Mouse (Mus musculus): ENCODE data around the gene Plekha4. TPM values are rescaled to one million over a fixed set of nuclear protein-coding genes. Genes with fewer than 3 reads are reported as not detected.
A peak's percentile ranks its signal among the peaks of the same experiment; 100 is the strongest.
"Not testable (repeated sequence)": the region's sequence is repeated elsewhere in the genome, so short reads cannot be mapped to it uniquely, and the experiment has no call there.

Plekha4 gene
- polyA plus RNA-seq, 1 experiment from 2014 or later = 0.43 TPM

- peak; percentile 74 for ATAC-seq (ENCODE audit: low read depth)
Observed at GRCm38 (mm10) chr7:45509912-45510787, 16.0 kb upstream of the Plekha4 start, which contains the start of gene Nucb1. Gene Nucb1, minus strand, starts transcription at chr7:45510406.

DNA sequence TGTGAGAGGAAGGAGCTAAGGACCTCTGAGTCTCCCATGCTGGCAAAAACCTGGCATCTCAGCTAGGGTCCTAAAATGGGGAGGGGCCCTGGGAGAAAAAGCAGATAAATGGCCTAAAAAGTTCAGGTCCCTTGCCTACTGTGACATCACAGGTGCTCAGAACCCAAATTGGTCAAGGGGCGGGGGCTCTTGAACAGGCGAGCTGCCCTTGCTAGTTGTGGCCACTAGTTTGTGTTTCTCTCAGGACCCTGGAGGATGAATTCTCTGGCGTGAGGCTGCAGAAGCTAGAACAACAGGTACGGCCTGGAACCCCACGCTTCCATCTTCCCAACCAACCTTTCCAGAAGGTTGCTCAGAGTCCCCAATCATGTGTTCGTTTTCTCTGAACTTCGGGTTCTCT is 11.7 kb upstream of the Plekha4 start:
- H3K27ac ChIP-seq = peak overlapping the region; percentile 82

More at GRCm38 (mm10) chr7:45509912-45510787, 16.0 kb upstream of the Plekha4 start, which contains the start of gene Nucb1:
- WGBS (ENCODE audit: insufficient replicate concordance) = under 1% methylated on average over 44 of the region's 44 CpGs
- H3K4me3 ChIP-seq (replicated peaks) = peak within 1 kb of the TSS; percentile 95
- H3K4me1 ChIP-seq (replicated peaks) = peaks cover 58% of the 10 kb centered on the region
- H3K36me3 ChIP-seq = peaks cover 29% of the 10 kb centered on the region
- peak within 1 kb of the TSS; percentile 98 for H3K9ac ChIP-seq
- H3K4me2 ChIP-seq = peak within 1 kb of the TSS; percentile 97
- H3K27ac ChIP-seq = peak within 1 kb of the TSS; percentile 98
- H3K27me3 ChIP-seq = no peaks in the 10 kb centered on the region
- DNase-seq = peak; percentile 92
- no peaks in the 10 kb centered on the region for H3K9me3 ChIP-seq (replicated peaks)

DNA sequence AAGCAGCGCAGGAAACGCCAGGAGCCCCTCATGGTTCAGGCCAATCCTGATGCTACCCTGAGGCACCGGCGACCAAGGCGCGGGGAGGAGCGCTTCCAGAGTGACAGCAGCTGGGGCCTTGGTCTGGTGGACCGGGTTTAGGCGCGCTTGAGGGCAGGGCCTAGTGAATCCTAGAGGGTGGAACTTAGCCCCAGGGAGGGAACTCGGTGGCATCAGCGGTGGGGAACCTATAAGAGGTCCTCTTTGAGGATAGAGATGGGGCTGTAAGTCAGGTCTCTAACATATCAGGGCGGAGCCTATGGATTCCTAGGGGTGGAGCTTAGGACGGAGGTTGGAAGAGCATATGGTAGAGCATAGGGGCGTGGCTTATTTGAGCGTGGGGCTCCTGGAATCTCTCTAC is 10.7 kb upstream of the Plekha4 start:
- ATAC-seq (ENCODE audit: low read depth) = peak; percentile 85

More for the DNA sequence above, 11.7 kb upstream of the Plekha4 start:
- Histone ChIP-seq H3K4me2 (peak overlapping the region; percentile 62; the same call in 1 of the 2 replicates), H3K4me3 (replicated peaks) (no peak overlapping the region), H3K4me1 (replicated peaks) (peaks cover 49% of the 10 kb centered on the region), H3K27me3 (no peaks in the 10 kb centered on the region), H3K9ac (peak overlapping the region; percentile 60; the same call in 1 of the 2 replicates), H3K9me3 (replicated peaks) (no peaks in the 10 kb centered on the region), H3K36me3 (no peaks in the 10 kb centered on the region)
- DNase-seq (no peak), ATAC-seq (ENCODE audit: low read depth) (no peak)
- 73% methylated on average over 7 of the region's 7 CpGs for WGBS (ENCODE audit: insufficient replicate concordance)

GRCm38 (mm10) chr7:45516846-45517245 is 9.3 kb upstream of the Plekha4 start:
- DNase-seq; H3K4me3 ChIP-seq (replicated peaks); H3K9me3 ChIP-seq (replicated peaks); H3K4me2 ChIP-seq; H3K9ac ChIP-seq; ATAC-seq (ENCODE audit: low read depth); H3K27ac ChIP-seq; H3K27me3 ChIP-seq: not testable (repeated sequence)
- WGBS (ENCODE audit: insufficient replicate concordance) = 58% methylated on average over 5 of the region's 5 CpGs
- H3K4me1 ChIP-seq (replicated peaks) = peaks cover 62% of the 10 kb centered on the region
- peaks cover 11% of the 10 kb centered on the region for H3K36me3 ChIP-seq

More for the DNA sequence above, 10.7 kb upstream of the Plekha4 start:
- 8% methylated on average over 16 of the region's 16 CpGs for WGBS (ENCODE audit: insufficient replicate concordance)
- Histone ChIP-seq H3K9ac (peak overlapping the region; percentile 60), H3K27ac (peak overlapping the region; percentile 82), H3K4me3 (replicated peaks) (peak overlapping the region; percentile 36), H3K4me1 (replicated peaks) (peaks cover 52% of the 10 kb centered on the region), H3K27me3 (no peaks in the 10 kb centered on the region), H3K36me3 (no peaks in the 10 kb centered on the region), H3K4me2 (peak overlapping the region; percentile 62), H3K9me3 (replicated peaks) (no peaks in the 10 kb centered on the region)
- peak; percentile 80 for DNase-seq

DNA sequence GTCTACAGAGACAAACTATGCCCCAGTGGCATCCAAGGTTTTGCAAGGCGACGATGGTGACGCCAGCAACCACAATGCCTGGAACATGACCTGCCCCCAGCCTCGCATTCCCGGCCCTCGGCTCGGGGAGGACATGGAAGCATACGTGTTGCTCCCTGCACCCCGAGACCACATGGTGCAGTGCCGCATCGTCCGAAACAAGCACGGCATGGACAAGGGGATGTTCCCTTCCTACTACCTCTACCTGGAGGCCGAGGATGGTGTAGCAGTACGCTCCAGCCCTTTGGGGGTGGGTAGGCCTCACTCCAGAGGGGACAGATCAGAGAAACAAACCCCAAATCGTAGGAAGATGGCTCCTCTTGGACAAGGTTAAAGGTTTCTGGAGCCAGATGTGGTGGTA is 7.5 kb upstream of the Plekha4 start:
- H3K9ac ChIP-seq = no peak overlapping the region
- 89% methylated on average over 16 of the region's 16 CpGs for WGBS (ENCODE audit: insufficient replicate concordance)

DNA sequence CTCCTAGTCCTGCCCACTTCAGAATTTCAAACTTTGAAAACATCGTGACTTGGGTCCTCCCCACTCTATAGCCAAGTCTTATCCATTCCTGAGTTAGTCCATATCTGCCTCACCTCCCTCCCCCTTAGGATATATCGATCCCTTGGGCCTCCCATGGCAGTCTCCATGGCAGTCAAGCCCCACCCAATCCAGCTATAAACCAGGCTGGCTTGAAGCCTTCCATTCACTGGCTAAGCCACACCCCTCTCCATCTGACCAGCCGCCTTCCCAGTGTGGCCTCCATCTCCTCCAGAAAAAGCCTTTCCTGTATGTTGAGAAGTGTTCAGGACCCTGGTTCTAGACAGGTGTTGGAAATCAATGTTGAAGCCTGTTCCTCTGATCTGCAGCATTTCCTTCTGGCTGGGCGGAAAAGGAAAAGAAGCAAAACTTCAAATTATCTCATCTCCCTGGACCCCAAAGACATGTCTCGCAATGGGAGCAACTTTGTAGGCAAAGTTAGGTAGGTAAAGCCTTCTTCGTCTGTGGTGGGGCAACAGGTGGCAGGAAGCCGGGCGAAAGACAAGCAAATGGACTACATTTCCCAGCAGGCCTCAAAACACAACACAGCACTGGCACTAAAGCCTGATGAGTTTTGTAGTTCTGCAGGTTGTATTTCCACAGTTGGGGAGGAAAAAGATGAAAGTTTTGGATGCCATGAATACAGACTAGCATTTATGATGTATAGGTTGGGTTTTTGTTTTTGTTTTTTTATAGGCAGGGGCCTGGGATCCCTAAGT is 6.6 kb upstream of the Plekha4 start:
- ATAC-seq (ENCODE audit: low read depth) = 0 out of 2 replicates have a peak, but pooled peaks have one; percentile 9
- Histone ChIP-seq H3K27me3 (no peaks in the 10 kb centered on the region), H3K36me3 (peaks cover 37% of the 10 kb centered on the region), H3K9ac (peak overlapping the region; percentile 46), H3K4me1 (replicated peaks) (peaks cover 77% of the 10 kb centered on the region), H3K27ac (peak overlapping the region; percentile 72), H3K9me3 (replicated peaks) (no peaks in the 10 kb centered on the region), H3K4me3 (replicated peaks) (no peak overlapping the region), H3K4me2 (peak overlapping the region; percentile 26)
- DNase-seq = no peak
- 64% methylated on average over 8 of the region's 8 CpGs for WGBS (ENCODE audit: insufficient replicate concordance)

More for the DNA sequence above, 7.5 kb upstream of the Plekha4 start:
- Histone ChIP-seq H3K4me3 (replicated peaks) (no peak overlapping the region), H3K36me3 (peaks cover 29% of the 10 kb centered on the region), H3K27ac (peak overlapping the region; percentile 72), H3K9me3 (replicated peaks) (no peaks in the 10 kb centered on the region), H3K4me1 (replicated peaks) (peaks cover 78% of the 10 kb centered on the region), H3K27me3 (no peaks in the 10 kb centered on the region), H3K4me2 (no peak overlapping the region)
- ATAC-seq (ENCODE audit: low read depth) (no peak), DNase-seq (no peak)

GRCm38 (mm10) chr7:45520605-45521004 is 5.5 kb upstream of the Plekha4 start:
- peak overlapping the region; percentile 80 for H3K4me2 ChIP-seq

GRCm38 (mm10) chr7:45521728-45522184 is 4.4 kb upstream of the Plekha4 start:
- peak overlapping the region; percentile 99 for H3K4me3 ChIP-seq (replicated peaks)
- no peaks in the 10 kb centered on the region for H3K27me3 ChIP-seq
- ATAC-seq (ENCODE audit: low read depth) (no peak), DNase-seq (peak; percentile 78)
- H3K4me2 ChIP-seq = peak overlapping the region; percentile 80
- H3K27ac ChIP-seq = peak overlapping the region; percentile 99
- peaks cover 65% of the 10 kb centered on the region for H3K4me1 ChIP-seq (replicated peaks)
- H3K9ac ChIP-seq = peak overlapping the region; percentile 100
- under 1% methylated on average over 28 of the region's 28 CpGs for WGBS (ENCODE audit: insufficient replicate concordance)
- no peaks in the 10 kb centered on the region for H3K9me3 ChIP-seq (replicated peaks)
- H3K36me3 ChIP-seq = peaks cover 40% of the 10 kb centered on the region

More at GRCm38 (mm10) chr7:45520605-45521004, 5.5 kb upstream of the Plekha4 start:
- WGBS (ENCODE audit: insufficient replicate concordance) = 88% methylated on average over 7 of the region's 7 CpGs
- H3K27ac ChIP-seq = peak overlapping the region; percentile 99; the same call in 1 of the 2 replicates
- 0 out of 2 replicates have a peak overlapping the region, but pooled peaks have one; percentile 99 for H3K4me3 ChIP-seq (replicated peaks)
- H3K4me1 ChIP-seq (replicated peaks) = peaks cover 73% of the 10 kb centered on the region
- H3K9me3 ChIP-seq (replicated peaks) = no peaks in the 10 kb centered on the region
- ATAC-seq (ENCODE audit: low read depth) (no peak), DNase-seq (no peak)
- peaks cover 40% of the 10 kb centered on the region for H3K36me3 ChIP-seq
- H3K27me3 ChIP-seq = no peaks in the 10 kb centered on the region
- 0 out of 2 replicates have a peak overlapping the region, but pooled peaks have one; percentile 2 for H3K9ac ChIP-seq

DNA sequence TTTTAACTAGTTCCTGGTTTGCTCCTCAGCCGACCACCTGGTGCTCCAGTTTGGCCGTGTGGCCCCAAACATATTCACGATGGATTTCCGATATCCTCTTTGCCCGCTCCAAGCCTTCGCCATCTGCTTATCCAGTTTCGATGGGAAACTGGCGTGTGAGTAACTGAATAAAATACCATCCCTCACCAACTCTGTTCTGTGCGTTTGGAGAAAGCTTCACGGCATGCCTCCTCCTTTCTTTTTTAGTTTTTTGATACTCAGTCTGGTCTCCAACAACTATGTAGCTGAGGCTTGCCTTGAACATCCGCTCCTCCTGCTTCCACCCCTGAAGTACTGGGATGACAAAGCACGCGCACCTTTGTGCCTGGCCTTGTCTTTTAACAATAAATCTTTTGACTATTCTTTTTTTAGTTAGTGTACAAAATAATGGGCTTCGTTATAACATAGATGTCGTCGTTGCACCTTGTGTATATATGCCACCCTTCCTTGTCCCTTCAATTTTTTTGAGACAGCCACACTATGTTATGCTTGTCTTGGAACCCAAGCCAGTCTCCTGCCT is 3.9 kb upstream of the Plekha4 start:
- ATAC-seq (ENCODE audit: low read depth) (no peak), DNase-seq (no peak)
- Histone ChIP-seq H3K27ac (peak overlapping the region; percentile 99), H3K9me3 (replicated peaks) (no peaks in the 10 kb centered on the region), H3K4me3 (replicated peaks) (peak overlapping the region; percentile 99), H3K4me1 (replicated peaks) (peaks cover 68% of the 10 kb centered on the region), H3K4me2 (peak overlapping the region; percentile 80), H3K9ac (peak overlapping the region; percentile 100), H3K27me3 (no peaks in the 10 kb centered on the region), H3K36me3 (peaks cover 40% of the 10 kb centered on the region)
- 52% methylated on average over 16 of the region's 16 CpGs for WGBS (ENCODE audit: insufficient replicate concordance)

DNA sequence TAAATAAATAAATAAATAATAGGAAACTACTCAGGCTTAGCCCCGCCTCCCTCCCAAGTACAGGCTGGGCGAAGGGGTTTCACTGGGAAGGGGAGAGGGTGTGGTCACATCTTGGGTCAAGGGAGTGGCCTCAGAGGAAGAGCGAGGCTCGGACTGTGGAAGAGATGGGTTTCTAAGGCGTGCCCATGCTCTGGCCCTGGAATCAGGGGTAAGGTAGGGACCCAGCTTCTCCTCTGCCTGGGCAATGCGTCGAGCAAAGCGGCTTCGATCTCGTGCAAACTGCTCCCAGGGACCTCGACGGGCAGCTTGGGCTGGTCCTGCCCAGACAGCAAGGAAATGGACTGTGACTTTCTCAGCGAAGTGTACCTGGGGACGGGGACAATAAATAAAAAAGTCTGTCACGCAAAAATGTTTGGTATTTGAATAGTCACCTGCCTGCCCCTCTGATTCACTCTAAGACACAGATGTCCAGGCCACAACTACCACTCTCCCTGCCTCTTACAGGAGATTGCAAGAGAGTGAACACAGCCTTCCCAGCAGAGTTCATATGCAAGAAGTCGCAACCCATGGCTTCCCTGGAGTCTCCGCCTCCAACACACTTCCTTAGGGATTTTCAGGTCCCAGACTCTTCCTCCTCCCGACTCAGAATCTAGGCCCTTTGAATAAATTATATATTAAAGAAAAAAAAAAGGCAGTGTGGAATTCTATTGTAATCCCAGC is 3.0 kb upstream of the Plekha4 start:
- Histone ChIP-seq H3K27ac (peak overlapping the region; percentile 99), H3K9ac (peak overlapping the region; percentile 100), H3K9me3 (replicated peaks) (no peaks in the 10 kb centered on the region), H3K4me1 (replicated peaks) (peaks cover 73% of the 10 kb centered on the region), H3K4me2 (peak overlapping the region; percentile 80), H3K36me3 (peaks cover 40% of the 10 kb centered on the region), H3K27me3 (no peaks in the 10 kb centered on the region), H3K4me3 (replicated peaks) (peak overlapping the region; percentile 99)
- WGBS (ENCODE audit: insufficient replicate concordance) = 49% methylated on average over 18 of the region's 18 CpGs
- peak; percentile 16 for ATAC-seq (ENCODE audit: low read depth)
- peak; percentile 66 for DNase-seq

Measured in liver, embryonic 13.5 days (tissue).